Mouse (Mus musculus): ENCODE measurements around the gene Hecw1. TPM values are rescaled to one million over a fixed set of nuclear protein-coding genes. Genes with fewer than 3 reads are reported as not detected.

Gene Hecw1
- total RNA-seq (2014; fragmentation: Nextera tagmentation) (101 and 107 TPM in 2 replicates), total RNA-seq (2017) (30.4 and 40.3 TPM in 2 replicates), polyA plus RNA-seq (2012) (7.7 and 10.7 TPM in 2 replicates)

- H3K4me3 ChIP-seq (ENCODE audit: low read depth, low read length): peak within 1 kb of the TSS; percentile 90
- peak; percentile 23 for ATAC-seq (ENCODE audit: extremely low read depth, insufficient number of reproducible peaks, low FRiP score, poor library complexity, severe bottlenecking)
Measured at GRCm38 (mm10) chr13:14522906-14523269, at the start of gene Hecw1. TSS of gene Hecw1 (minus strand) at chr13:14523228.

DNA sequence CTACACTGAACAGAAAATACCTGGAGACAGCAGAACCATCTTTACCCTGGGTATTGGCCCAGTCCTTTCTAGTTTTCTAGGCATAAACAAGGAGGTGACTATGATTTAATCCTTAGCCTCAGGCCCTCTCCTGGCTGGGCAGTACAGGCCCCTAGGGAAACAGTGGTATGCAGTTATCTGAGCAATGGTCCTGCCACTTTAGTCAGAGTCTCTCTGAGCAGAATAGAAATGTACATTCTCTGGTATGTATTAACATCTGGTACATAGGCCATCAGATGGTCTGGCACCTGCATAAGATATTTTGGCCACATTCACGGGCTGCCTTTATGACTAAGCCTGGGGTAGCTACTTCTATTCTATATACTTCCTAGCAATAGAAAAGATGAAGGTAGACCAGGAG is 38.3 kb upstream of the Hecw1 start:
- H3K4me1 ChIP-seq (ENCODE audit: insufficient read depth, low read depth, low read length): 0 out of 2 replicates have a peak, but pooled peaks cover 2% of the 10 kb centered on the region
- H3K27me3 ChIP-seq (ENCODE audit: insufficient read depth, low read length): no peaks in the 10 kb centered on the region
- no peak overlapping the region for H3K4me3 ChIP-seq (ENCODE audit: low read depth, low read length)
- DNase-seq (ENCODE audit: low spot score) (no peak), ATAC-seq (ENCODE audit: extremely low read depth, insufficient number of reproducible peaks, low FRiP score, poor library complexity, severe bottlenecking) (no peak)
- TF ChIP-seq TAL1 (conservative IDR thresholded peaks at IDR 0.05; ENCODE audit: low read depth, low read length): no peak
- TF ChIP-seq GATA1 (IDR thresholded peaks at IDR 0.05; ENCODE audit: borderline replicate concordance, low read length): no peak
- no peak for TF ChIP-seq GATA2 (IDR thresholded peaks at IDR 0.05; ENCODE audit: borderline replicate concordance, low read depth, low read length)
- TF ChIP-seq CTCF (IDR thresholded peaks at IDR 0.05; ENCODE audit: low read depth, low read length): no peak
- no peak for TF ChIP-seq POLR2AphosphoS5 (IDR thresholded peaks at IDR 0.05; ENCODE audit: insufficient replicate concordance, low read depth, low read length)
- no peaks in the 10 kb centered on the region for H3K9me3 ChIP-seq (replicated peaks)
- H3K36me3 ChIP-seq (replicated peaks): no peaks in the 10 kb centered on the region

More at GRCm38 (mm10) chr13:14522906-14523269, at the start of gene Hecw1:
- DNase-seq (ENCODE audit: low spot score): peak; percentile 44
- Histone ChIP-seq H3K36me3 (replicated peaks) (peaks cover 3% of the 10 kb centered on the region), H3K27me3 (ENCODE audit: insufficient read depth, low read length) (no peaks in the 10 kb centered on the region), H3K9me3 (replicated peaks) (peaks cover 4% of the 10 kb centered on the region; the same call in 1 of the 2 replicates), H3K4me1 (ENCODE audit: insufficient read depth, low read depth, low read length) (peaks cover 57% of the 10 kb centered on the region)
- TF ChIP-seq GATA1 (IDR thresholded peaks at IDR 0.05; ENCODE audit: borderline replicate concordance, low read length) (no peak), GATA2 (IDR thresholded peaks at IDR 0.05; ENCODE audit: borderline replicate concordance, low read depth, low read length) (no peak)

DNA sequence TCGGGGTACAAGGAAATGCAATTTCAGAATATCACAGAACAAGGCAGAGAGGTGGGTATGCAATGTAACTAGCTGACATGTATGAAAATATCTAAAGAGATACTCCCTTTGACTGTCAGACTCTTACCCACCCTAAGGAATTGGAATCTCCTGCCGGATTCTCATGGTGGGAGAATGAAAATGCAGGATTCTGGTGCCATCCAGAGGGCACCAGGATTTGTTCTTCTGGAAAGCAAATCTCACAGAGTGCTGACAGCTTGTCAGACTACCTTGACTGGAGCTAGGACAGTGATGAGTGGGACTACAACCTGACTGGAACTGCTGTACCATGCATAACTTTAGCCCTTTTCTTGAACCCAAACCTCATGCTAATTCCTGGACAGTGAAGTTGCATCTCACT is 29.6 kb upstream of the Hecw1 start:
- DNase-seq (ENCODE audit: low spot score): no peak
- Histone ChIP-seq H3K27me3 (ENCODE audit: insufficient read depth, low read length) (no peaks in the 10 kb centered on the region), H3K36me3 (replicated peaks) (no peaks in the 10 kb centered on the region), H3K4me1 (ENCODE audit: insufficient read depth, low read depth, low read length) (peaks cover 6% of the 10 kb centered on the region; the same call in 1 of the 2 replicates), H3K9me3 (replicated peaks) (no peaks in the 10 kb centered on the region), H3K4me3 (ENCODE audit: low read depth, low read length) (no peak overlapping the region)
- no peak for ATAC-seq (ENCODE audit: extremely low read depth, insufficient number of reproducible peaks, low FRiP score, poor library complexity, severe bottlenecking)
- TF ChIP-seq GATA1 (IDR thresholded peaks at IDR 0.05; ENCODE audit: borderline replicate concordance, low read length) (no peak), TAL1 (conservative IDR thresholded peaks at IDR 0.05; ENCODE audit: low read depth, low read length) (no peak), CTCF (IDR thresholded peaks at IDR 0.05; ENCODE audit: low read depth, low read length) (no peak)

DNA sequence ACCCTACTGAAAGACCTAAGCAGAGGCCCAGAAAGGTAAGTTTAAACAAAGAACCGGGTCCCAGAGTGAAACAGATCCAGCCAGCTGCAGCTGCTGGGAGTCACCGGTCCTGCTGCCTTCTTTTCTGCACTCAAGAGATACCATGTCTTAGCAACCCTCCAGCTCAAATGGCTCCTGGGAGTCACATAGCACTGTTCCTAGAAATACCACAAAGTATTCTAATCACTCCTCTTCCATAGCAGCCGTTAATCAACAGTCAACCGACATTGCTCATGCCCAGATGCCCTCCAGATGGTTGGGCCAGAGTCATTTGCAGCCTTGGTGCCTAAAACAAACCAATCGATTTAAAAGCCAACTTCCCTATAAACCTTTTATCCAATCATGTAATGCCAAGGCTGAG is 19.8 kb upstream of the Hecw1 start:
- H3K36me3 ChIP-seq (replicated peaks): no peaks in the 10 kb centered on the region
- H3K9me3 ChIP-seq (replicated peaks): peaks cover 11% of the 10 kb centered on the region
- no peaks in the 10 kb centered on the region for H3K27me3 ChIP-seq (ENCODE audit: insufficient read depth, low read length)
- TF ChIP-seq POLR2AphosphoS5 (IDR thresholded peaks at IDR 0.05; ENCODE audit: insufficient replicate concordance, low read depth, low read length): no peak
- no peak for TF ChIP-seq GATA1 (IDR thresholded peaks at IDR 0.05; ENCODE audit: borderline replicate concordance, low read length)
- no peak for TF ChIP-seq CTCF (IDR thresholded peaks at IDR 0.05; ENCODE audit: low read depth, low read length)
- TF ChIP-seq TAL1 (conservative IDR thresholded peaks at IDR 0.05; ENCODE audit: low read depth, low read length): peak; percentile 80
- TF ChIP-seq GATA2 (IDR thresholded peaks at IDR 0.05; ENCODE audit: borderline replicate concordance, low read depth, low read length): no peak
- DNase-seq (ENCODE audit: low spot score) (no peak), ATAC-seq (ENCODE audit: extremely low read depth, insufficient number of reproducible peaks, low FRiP score, poor library complexity, severe bottlenecking) (peak; percentile 89)
- no peak overlapping the region; the same call in 1 of the 2 replicates for H3K4me3 ChIP-seq (ENCODE audit: low read depth, low read length)
- peaks cover 24% of the 10 kb centered on the region for H3K4me1 ChIP-seq (ENCODE audit: insufficient read depth, low read depth, low read length)

DNA sequence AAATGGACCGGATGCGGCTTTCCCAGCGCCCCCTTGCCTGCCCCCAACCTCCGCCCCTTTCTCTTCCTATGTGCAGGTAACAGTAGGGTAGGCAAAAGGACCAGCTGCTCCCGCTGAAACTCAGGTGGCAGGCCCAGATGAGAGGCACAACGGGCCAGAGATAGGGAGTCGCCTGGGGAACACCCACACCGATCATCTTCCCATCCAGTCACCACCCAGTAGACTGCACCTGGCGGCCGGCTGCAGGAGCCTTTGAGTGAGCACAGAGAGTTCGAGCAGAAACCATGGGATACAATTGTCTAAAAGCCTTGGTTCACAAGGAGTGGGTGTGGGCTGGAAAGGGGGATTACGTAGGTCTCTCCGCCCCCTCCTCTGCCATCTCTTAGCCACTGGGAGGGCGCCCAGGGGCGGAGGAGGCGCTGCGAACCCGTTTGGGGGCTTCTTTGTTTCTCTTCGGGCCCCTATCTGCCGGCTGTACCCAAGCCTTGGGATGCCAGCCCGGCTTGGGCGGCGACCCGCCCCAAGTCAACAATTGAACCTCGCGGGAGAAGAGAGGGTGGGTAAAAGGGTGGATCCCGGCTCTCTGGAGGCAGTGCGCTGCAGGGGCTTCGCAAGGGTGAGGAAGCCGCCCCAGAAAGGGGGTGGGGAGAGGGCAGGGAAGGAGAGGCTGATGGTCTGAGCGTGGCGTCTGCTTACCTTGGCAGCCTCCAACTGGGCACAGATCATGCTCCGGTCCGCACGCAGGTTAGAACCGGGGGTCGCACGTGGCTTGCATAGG is 711 bp downstream of the Hecw1 start:
- Histone ChIP-seq H3K4me1 (ENCODE audit: insufficient read depth, low read depth, low read length) (peaks cover 57% of the 10 kb centered on the region), H3K36me3 (replicated peaks) (peaks cover 8% of the 10 kb centered on the region), H3K9me3 (replicated peaks) (peaks cover 8% of the 10 kb centered on the region; the same call in 1 of the 2 replicates), H3K27me3 (ENCODE audit: insufficient read depth, low read length) (no peaks in the 10 kb centered on the region), H3K4me3 (ENCODE audit: low read depth, low read length) (peak overlapping the region; percentile 90)
- peak; percentile 64 for DNase-seq (ENCODE audit: low spot score)
- ATAC-seq (ENCODE audit: extremely low read depth, insufficient number of reproducible peaks, low FRiP score, poor library complexity, severe bottlenecking): peak; percentile 57
- TF ChIP-seq POLR2AphosphoS5 (IDR thresholded peaks at IDR 0.05; ENCODE audit: insufficient replicate concordance, low read depth, low read length): no peak
- TF ChIP-seq GATA2 (IDR thresholded peaks at IDR 0.05; ENCODE audit: borderline replicate concordance, low read depth, low read length): no peak
- no peak for TF ChIP-seq CTCF (IDR thresholded peaks at IDR 0.05; ENCODE audit: low read depth, low read length)
- TF ChIP-seq TAL1 (conservative IDR thresholded peaks at IDR 0.05; ENCODE audit: low read depth, low read length): no peak
- TF ChIP-seq GATA1 (IDR thresholded peaks at IDR 0.05; ENCODE audit: borderline replicate concordance, low read length): no peak

DNA sequence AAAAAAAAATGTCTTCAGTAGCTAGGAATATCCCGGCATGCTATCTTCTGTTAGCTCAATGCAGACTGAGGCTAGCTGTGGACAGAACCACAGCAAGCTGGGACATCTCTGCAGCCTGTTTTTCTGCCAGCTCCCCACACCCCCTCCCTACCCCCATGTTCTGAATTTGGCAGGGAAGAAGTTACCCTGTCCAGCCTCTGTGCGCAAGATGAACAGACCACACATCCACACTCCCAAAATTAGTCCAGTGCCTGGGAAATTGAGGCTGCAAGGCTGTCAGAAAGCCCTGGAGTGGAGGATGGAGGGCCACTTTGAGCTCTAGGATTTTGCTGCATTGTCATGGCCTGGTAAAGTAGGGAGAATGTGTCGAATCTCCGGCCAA is 1.3 kb downstream of the Hecw1 start:
- ATAC-seq (ENCODE audit: extremely low read depth, insufficient number of reproducible peaks, low FRiP score, poor library complexity, severe bottlenecking): no peak
- Histone ChIP-seq H3K4me3 (ENCODE audit: low read depth, low read length) (peak overlapping the region; percentile 90), H3K36me3 (replicated peaks) (peaks cover 11% of the 10 kb centered on the region)

More for the DNA sequence above, 1.3 kb downstream of the Hecw1 start:
- TF ChIP-seq POLR2AphosphoS5 (IDR thresholded peaks at IDR 0.05; ENCODE audit: insufficient replicate concordance, low read depth, low read length): no peak
- TF ChIP-seq CTCF (IDR thresholded peaks at IDR 0.05; ENCODE audit: low read depth, low read length): no peak
- TF ChIP-seq GATA2 (IDR thresholded peaks at IDR 0.05; ENCODE audit: borderline replicate concordance, low read depth, low read length): no peak
- TF ChIP-seq GATA1 (IDR thresholded peaks at IDR 0.05; ENCODE audit: borderline replicate concordance, low read length): no peak
- no peak for TF ChIP-seq TAL1 (conservative IDR thresholded peaks at IDR 0.05; ENCODE audit: low read depth, low read length)
- peak; percentile 15 for DNase-seq (ENCODE audit: low spot score)
- H3K4me1 ChIP-seq (ENCODE audit: insufficient read depth, low read depth, low read length): peaks cover 61% of the 10 kb centered on the region
- peaks cover 11% of the 10 kb centered on the region; the same call in 1 of the 2 replicates for H3K9me3 ChIP-seq (replicated peaks)
- H3K27me3 ChIP-seq (ENCODE audit: insufficient read depth, low read length): no peaks in the 10 kb centered on the region
